Mouse (Mus musculus): ENCODE results near the gene Klf15. TPM values are rescaled to one million over a fixed set of nuclear protein-coding genes. Genes with fewer than 3 reads are reported as not detected.

Klf15 gene
- polyA plus RNA-seq, 1 experiment from 2014 or later = 4.1 TPM

DNA sequence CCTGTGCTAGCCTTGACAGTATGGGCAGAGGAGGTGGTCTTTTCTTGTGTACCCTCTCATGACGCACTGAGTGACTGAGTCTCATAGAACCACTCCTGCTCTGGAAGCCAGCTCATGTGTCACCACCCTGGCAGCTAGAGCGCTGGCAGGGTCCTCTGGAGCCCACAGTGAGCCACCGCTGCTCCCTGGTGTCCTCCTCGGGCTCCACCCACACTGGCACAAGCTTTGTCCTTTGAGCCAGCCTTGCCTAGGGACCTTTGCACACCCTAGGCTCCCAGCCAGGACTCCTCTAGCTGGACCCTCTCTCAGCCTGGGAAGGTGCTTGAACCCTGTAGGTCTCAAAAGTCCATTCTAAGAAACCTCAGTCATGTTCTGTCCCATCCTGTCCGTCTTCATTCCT, 11.7 kb upstream of the Klf15 start:
- H3K27me3 ChIP-seq (ENCODE audit: insufficient read depth, poor library complexity, severe bottlenecking) = no peaks in the 10 kb centered on the region; the same call in 1 of the 2 replicates
- H3K27ac ChIP-seq = no peak overlapping the region
- no peaks in the 10 kb centered on the region for H3K36me3 ChIP-seq
- H3K4me3 ChIP-seq = no peak overlapping the region
- no peak for DNase-seq (ENCODE audit: low spot score)
- no peaks in the 10 kb centered on the region for H3K9me3 ChIP-seq
- peaks cover 10% of the 10 kb centered on the region for H3K4me1 ChIP-seq (replicated peaks)
- WGBS = 75% methylated on average over 5 of the region's 5 CpGs

DNA sequence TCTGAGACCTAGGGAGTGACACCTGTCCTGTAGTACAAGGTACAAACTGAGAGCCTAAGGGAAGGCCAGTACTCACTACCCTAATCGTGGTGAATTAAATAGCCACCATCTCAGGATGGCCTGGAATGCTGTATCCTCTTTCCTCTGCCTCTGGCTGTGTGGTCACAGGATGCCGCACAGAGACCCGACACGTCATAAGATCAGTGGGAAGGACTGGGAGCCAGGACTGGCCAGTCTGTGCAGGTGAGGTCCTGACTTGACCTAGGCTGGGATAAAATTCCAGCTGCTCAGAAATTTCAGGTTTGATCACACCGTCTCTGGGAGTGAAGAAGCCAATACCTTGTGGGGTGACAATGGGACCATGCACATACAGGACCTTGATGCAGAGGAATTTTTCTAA, 10.9 kb upstream of the Klf15 start:
- no peaks in the 10 kb centered on the region for H3K9me3 ChIP-seq
- WGBS = 83% methylated on average over 5 of the region's 5 CpGs
- H3K36me3 ChIP-seq = no peaks in the 10 kb centered on the region
- H3K27ac ChIP-seq = no peak overlapping the region
- peaks cover 9% of the 10 kb centered on the region for H3K4me1 ChIP-seq (replicated peaks)
- no peak overlapping the region for H3K4me3 ChIP-seq
- no peak for DNase-seq (ENCODE audit: low spot score)
- H3K27me3 ChIP-seq (ENCODE audit: insufficient read depth, poor library complexity, severe bottlenecking) = no peaks in the 10 kb centered on the region; the same call in 1 of the 2 replicates

DNA sequence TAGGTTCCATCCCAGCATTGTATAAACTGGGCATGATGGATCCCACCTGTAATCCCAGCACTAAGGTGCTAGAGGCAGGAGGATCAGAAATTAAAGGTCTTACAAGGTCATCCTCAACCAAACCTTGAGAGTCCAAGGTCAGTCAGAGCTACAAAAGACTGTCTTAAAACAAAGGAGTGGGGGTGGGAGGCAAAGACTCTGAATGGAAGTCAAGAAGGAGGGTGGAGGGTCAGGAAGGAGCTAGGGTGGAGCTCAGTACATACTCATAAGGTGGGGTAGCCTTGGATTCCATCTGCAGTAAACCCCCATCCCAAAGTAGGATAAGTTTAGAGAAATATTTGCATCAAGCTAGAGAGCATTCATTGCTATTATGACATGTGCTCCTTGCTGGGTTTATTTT, 9.8 kb upstream of the Klf15 start:
- Histone ChIP-seq H3K27me3 (ENCODE audit: insufficient read depth, poor library complexity, severe bottlenecking) (no peaks in the 10 kb centered on the region; the same call in 1 of the 2 replicates), H3K4me1 (replicated peaks) (no peaks in the 10 kb centered on the region), H3K9me3 (no peaks in the 10 kb centered on the region), H3K36me3 (no peaks in the 10 kb centered on the region), H3K27ac (no peak overlapping the region), H3K4me3 (no peak overlapping the region)
- DNase-seq (ENCODE audit: low spot score) = no peak

DNA sequence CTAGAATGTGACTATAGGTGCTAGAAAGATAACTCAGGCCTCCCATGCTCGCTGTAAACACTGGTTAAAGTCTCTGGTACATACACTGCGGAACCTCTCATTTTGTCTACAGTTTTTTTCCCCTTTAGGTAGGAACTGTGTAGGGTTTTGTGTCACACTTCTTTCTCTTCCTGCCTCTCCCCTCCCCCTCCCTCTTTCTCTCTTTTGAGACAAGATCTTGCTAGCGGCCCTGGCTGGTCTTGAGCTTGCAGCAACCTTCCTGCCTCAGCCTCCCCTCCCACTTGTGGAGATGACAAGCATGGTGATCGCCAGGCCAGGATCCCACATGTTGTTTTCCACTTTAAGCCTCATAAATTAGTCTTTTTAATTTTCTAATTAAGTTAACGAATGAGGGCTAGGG, 8.6 kb upstream of the Klf15 start:
- Histone ChIP-seq H3K27me3 (ENCODE audit: insufficient read depth, poor library complexity, severe bottlenecking) (no peaks in the 10 kb centered on the region), H3K9me3 (no peaks in the 10 kb centered on the region), H3K27ac (no peak overlapping the region), H3K36me3 (no peaks in the 10 kb centered on the region), H3K4me1 (replicated peaks) (no peaks in the 10 kb centered on the region), H3K4me3 (no peak overlapping the region)
- no peak for DNase-seq (ENCODE audit: low spot score)
- WGBS = 83% methylated on average over 5 of the region's 5 CpGs

DNA sequence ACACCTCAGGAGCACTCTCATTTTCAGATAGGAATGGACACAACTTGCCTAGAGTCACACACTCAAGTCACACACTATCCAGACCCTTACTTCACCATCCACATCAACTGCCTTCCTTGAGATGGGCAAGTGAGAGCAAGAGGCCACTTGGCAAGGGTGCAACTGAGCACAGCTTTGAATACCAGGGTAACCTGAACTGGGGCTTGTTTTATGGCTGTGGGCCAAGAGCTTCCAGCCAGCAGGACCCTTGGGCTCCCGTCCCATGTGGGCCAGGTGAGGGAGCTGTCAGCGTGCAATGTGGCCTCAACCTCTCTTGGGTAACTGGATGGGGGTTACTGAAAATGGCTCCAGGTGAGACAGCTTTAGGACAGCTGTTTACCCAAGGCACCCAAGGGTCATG, 5.0 kb upstream of the Klf15 start:
- Histone ChIP-seq H3K27me3 (ENCODE audit: insufficient read depth, poor library complexity, severe bottlenecking) (peaks cover 27% of the 10 kb centered on the region), H3K36me3 (no peaks in the 10 kb centered on the region), H3K9me3 (no peaks in the 10 kb centered on the region), H3K4me3 (no peak overlapping the region), H3K4me1 (replicated peaks) (peaks cover 8% of the 10 kb centered on the region), H3K27ac (no peak overlapping the region)
- 88% methylated on average over 2 of the region's 2 CpGs for WGBS
- no peak for DNase-seq (ENCODE audit: low spot score)

DNA sequence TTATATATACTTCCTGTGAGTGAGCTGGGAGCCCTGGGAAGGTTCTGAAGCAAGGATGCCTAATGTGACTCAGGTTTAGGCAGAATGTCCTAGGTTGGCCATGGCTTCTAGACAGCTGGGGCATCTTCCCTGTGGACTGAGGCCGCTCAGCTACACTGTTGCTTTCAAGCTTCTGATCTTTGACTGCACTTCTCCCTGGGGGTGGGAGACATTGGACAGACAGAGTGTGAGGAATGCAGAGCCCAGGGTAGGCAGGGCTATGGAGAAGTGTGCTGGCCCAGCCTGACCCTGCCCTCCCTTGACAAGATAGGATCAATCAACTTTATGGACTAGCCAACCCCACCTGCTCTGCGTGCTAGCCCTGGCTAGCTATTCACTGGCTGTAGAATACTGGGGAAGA, 1.2 kb upstream of the Klf15 start:
- Histone ChIP-seq H3K4me3 (no peak overlapping the region), H3K9me3 (no peaks in the 10 kb centered on the region), H3K4me1 (replicated peaks) (peaks cover 27% of the 10 kb centered on the region), H3K27ac (no peak overlapping the region), H3K36me3 (no peaks in the 10 kb centered on the region), H3K27me3 (ENCODE audit: insufficient read depth, poor library complexity, severe bottlenecking) (peaks cover 55% of the 10 kb centered on the region)
- WGBS = 43% methylated on average over 2 of the region's 2 CpGs
- no peak for DNase-seq (ENCODE audit: low spot score)

DNA sequence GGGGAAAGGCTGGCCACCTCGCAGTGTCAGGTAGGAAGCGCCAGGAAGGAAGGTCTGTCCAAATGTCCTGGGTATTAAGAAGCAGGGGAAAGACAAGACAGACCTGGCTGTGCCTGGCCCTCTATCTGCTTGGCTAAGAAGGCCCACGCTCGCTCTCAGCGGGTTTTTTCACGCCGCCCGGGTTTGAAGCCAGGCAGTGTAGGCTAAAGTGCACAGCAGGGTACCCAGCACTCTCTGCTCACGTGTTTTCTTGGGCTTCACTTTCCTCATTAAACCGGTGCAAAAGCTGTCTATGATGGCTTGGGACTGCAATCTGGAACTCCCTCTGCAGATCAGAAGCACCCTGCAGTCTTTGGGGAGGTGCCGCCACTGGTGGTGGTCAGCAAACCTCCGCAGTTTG, 605 bp upstream of the Klf15 start:
- no peaks in the 10 kb centered on the region for H3K9me3 ChIP-seq
- peaks cover 55% of the 10 kb centered on the region for H3K27me3 ChIP-seq (ENCODE audit: insufficient read depth, poor library complexity, severe bottlenecking)
- peak overlapping the region; percentile 85; the same call in 1 of the 2 replicates for H3K27ac ChIP-seq
- 0 out of 2 replicates have a peak, but pooled peaks cover 1% of the 10 kb centered on the region for H3K36me3 ChIP-seq
- H3K4me1 ChIP-seq (replicated peaks) = peaks cover 27% of the 10 kb centered on the region
- DNase-seq (ENCODE audit: low spot score) = no peak
- 8% methylated on average over 12 of the region's 12 CpGs for WGBS
- H3K4me3 ChIP-seq = peak overlapping the region; percentile 76

DNA sequence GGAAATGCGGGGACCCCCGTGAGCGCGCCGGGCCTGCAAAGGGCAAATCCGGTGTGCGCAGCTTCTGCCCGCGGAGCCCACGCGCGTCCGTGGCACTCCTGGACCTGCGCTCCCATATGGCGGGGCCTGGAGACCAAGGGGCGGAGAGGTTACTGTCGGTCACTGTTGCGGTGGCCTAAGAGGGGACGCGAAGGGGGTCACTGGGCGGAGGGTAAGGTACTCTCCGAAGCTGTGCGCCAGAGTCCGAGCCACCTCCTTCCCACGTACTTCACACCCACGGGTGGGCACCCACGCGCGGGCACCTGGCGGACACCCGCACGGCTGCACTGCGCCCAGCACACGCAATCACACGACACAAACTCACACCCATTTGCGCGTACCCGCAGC, 458 bp downstream of the Klf15 start:
- no peaks in the 10 kb centered on the region for H3K9me3 ChIP-seq
- H3K27ac ChIP-seq = peak overlapping the region; percentile 85
- H3K36me3 ChIP-seq = 0 out of 2 replicates have a peak, but pooled peaks cover 3% of the 10 kb centered on the region
- under 1% methylated on average over 38 of the region's 38 CpGs for WGBS
- peak overlapping the region; percentile 76 for H3K4me3 ChIP-seq
- H3K4me1 ChIP-seq (replicated peaks) = peaks cover 27% of the 10 kb centered on the region
- peak; percentile 35 for DNase-seq (ENCODE audit: low spot score)
- peaks cover 55% of the 10 kb centered on the region for H3K27me3 ChIP-seq (ENCODE audit: insufficient read depth, poor library complexity, severe bottlenecking)

DNA sequence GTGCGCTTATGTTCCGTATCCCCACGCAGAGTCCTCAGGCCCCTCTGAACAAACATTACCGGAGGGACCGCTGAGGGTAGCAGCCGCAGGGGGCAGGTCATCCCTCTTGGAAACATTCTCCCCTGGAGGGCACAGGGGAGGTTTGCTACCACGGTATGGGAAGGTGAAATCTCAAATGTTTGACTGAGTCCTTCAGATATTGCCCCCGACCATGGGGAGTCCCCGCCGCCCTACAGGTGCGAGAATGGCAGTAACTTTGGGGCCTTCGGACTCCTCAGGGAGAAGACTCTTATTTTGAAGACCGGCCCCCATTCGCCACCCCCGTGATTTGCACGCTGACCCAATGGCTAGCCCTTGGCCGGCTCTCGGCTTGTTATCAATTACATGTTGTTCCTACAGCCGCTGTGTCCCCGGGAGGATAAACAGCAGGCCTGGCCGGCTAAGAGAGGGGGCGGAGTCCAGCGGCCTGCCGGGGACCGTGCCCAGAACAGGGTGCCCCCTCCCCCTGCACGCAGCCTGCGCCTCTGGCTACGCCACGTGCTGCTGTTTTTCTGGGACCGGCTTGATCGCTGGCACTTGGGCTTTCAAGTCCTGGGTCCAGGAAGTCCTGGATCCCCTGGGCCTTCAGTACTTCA, 969 bp downstream of the Klf15 start:
- WGBS = 1% methylated on average over 31 of the region's 31 CpGs
- Histone ChIP-seq H3K27ac (peak overlapping the region; percentile 85), H3K36me3 (0 out of 2 replicates have a peak, but pooled peaks cover 3% of the 10 kb centered on the region), H3K9me3 (no peaks in the 10 kb centered on the region), H3K4me3 (peak overlapping the region; percentile 76), H3K27me3 (ENCODE audit: insufficient read depth, poor library complexity, severe bottlenecking) (peaks cover 55% of the 10 kb centered on the region), H3K4me1 (replicated peaks) (peaks cover 27% of the 10 kb centered on the region)
- DNase-seq (ENCODE audit: low spot score) = peak; percentile 73

DNA sequence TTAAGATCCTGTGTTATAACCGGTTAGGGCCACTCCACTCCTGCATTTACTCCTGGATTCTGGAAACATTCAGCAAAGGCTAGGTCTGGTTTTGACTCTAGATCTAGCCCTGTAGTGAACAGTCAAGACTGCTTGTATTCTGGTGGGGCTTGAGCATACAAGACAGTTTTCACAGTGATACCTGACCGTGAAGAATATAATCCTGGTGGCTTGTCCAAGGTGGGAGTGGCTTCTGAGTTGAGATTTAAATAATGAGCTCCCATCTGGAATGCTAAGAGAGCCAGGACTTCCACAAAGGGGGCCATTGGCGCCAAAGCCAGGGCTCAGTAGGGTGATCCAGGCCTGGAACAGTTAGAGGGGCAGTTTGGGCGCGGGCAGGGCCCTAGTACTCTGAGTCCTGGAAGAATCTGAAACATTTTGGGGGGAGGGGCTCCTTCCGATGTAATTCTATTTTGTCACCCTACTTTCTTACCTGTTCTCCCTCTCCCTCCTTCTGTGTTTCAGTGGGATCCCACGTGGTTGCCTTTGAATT, 1.6 kb downstream of the Klf15 start:
- 0 out of 2 replicates have a peak, but pooled peaks cover 3% of the 10 kb centered on the region for H3K36me3 ChIP-seq
- WGBS = 40% methylated on average over 7 of the region's 7 CpGs
- no peak overlapping the region for H3K27ac ChIP-seq
- no peaks in the 10 kb centered on the region for H3K9me3 ChIP-seq
- H3K4me1 ChIP-seq (replicated peaks) = peaks cover 27% of the 10 kb centered on the region
- peaks cover 55% of the 10 kb centered on the region for H3K27me3 ChIP-seq (ENCODE audit: insufficient read depth, poor library complexity, severe bottlenecking)
- peak overlapping the region; percentile 76 for H3K4me3 ChIP-seq
- no peak for DNase-seq (ENCODE audit: low spot score)

DNA sequence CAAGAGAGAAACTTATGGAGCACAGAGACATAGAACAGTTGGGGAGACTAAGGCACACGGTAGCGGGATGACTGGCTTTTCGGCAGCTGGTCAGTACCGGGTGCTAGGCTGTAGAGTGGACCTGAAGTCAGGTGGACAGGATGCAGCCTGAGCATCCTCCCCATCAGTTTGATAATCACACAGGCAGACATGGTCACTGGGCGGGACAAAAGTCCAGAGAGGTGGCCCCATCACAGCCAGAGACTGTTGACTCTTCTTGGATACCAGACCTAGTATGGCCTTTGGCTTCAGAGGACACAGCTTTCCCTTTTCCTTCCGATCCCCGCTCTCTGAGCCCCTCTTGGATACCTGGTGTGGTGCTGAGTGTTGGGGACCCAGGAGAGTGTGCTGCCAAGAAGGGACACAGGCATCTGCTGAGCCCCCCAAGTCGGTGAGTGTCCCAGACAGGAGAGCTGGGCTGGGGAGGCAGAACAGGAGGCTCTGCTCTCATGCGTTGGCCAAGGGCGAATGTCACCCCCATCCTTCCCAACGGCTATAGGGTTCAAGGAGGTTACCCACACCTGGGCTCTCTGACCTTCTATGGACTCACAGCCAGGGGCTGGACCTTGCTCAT, 2.8 kb downstream of the Klf15 start:
- H3K4me3 ChIP-seq = no peak overlapping the region
- peaks cover 27% of the 10 kb centered on the region for H3K4me1 ChIP-seq (replicated peaks)
- H3K27me3 ChIP-seq (ENCODE audit: insufficient read depth, poor library complexity, severe bottlenecking) = peaks cover 48% of the 10 kb centered on the region
- no peaks in the 10 kb centered on the region for H3K9me3 ChIP-seq
- 0 out of 2 replicates have a peak, but pooled peaks cover 3% of the 10 kb centered on the region for H3K36me3 ChIP-seq
- 91% methylated on average over 11 of the region's 11 CpGs for WGBS
- no peak for DNase-seq (ENCODE audit: low spot score)
- H3K27ac ChIP-seq = no peak overlapping the region

DNA sequence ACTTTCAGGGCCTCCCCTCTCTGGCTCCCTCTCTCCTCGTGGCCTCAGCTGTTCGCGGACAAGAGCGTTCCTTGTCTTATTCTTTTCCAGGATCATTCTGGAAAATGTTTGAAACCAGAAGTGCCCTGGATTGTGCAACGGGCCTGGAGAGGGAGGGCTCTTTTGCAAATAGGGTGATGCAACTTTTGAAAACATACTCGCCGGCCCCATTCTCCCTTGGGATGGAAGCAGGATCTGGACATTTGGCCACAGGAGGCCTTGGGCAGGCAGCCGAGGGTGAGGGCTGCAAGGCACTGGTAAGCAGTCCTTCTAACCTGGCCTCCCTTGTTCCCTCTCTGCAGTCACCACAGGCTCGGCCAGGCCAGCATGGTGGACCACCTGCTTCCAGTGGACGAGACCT, 3.7 kb downstream of the Klf15 start:
- H3K4me3 ChIP-seq = no peak overlapping the region
- no peaks in the 10 kb centered on the region for H3K9me3 ChIP-seq
- peaks cover 31% of the 10 kb centered on the region for H3K4me1 ChIP-seq (replicated peaks)
- H3K36me3 ChIP-seq = 0 out of 2 replicates have a peak, but pooled peaks cover 3% of the 10 kb centered on the region
- no peak overlapping the region for H3K27ac ChIP-seq
- 84% methylated on average over 10 of the region's 10 CpGs for WGBS
- H3K27me3 ChIP-seq (ENCODE audit: insufficient read depth, poor library complexity, severe bottlenecking) = peaks cover 38% of the 10 kb centered on the region
- DNase-seq (ENCODE audit: low spot score) = no peak

DNA sequence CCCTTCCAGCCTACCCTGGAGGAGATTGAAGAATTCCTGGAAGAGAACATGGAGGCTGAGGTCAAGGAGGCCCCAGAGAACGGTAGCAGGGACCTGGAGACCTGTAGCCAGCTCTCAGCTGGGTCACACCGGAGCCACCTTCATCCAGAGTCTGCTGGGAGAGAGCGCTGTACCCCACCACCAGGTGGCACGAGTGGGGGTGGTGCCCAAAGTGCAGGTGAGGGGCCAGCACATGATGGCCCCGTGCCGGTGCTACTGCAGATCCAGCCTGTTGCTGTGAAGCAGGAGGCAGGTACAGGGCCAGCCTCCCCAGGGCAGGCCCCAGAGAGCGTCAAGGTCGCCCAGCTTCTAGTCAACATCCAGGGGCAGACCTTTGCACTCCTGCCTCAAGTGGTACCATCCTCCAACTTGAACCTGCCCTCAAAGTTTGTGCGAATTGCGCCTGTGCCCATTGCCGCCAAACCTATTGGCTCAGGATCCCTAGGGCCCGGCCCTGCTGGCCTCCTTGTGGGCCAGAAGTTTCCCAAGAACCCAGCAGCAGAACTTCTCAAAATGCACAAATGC, 4.6 kb downstream of the Klf15 start:
- H3K36me3 ChIP-seq = 0 out of 2 replicates have a peak, but pooled peaks cover 3% of the 10 kb centered on the region
- no peak for DNase-seq (ENCODE audit: low spot score)
- 92% methylated on average over 12 of the region's 12 CpGs for WGBS

More for the DNA sequence above, 4.6 kb downstream of the Klf15 start:
- H3K9me3 ChIP-seq = no peaks in the 10 kb centered on the region
- H3K4me1 ChIP-seq (replicated peaks) = peaks cover 34% of the 10 kb centered on the region
- H3K4me3 ChIP-seq = no peak overlapping the region
- H3K27ac ChIP-seq = no peak overlapping the region
- H3K27me3 ChIP-seq (ENCODE audit: insufficient read depth, poor library complexity, severe bottlenecking) = peaks cover 30% of the 10 kb centered on the region

All from hindbrain, embryonic 10.5 days (tissue).